Mouse (Mus musculus) ES-Bruce4 (cell line): ENCODE measurements around the gene Gucy2c. TPM values are rescaled to one million over a fixed set of nuclear protein-coding genes. Genes with fewer than 3 reads are reported as not detected.

Experiments
- H3K27ac ChIP-seq: 2 replicates; pipeline ENCODE4 v1.5.1; 2012; ENCODE audit warnings: low read length, inconsistent platforms; ENCODE audit not compliant: insufficient read depth
- H3K27me3 ChIP-seq: 2 replicates; pipeline ENCODE4 v1.6.1; 2012; ENCODE audit warnings: mild to moderate bottlenecking, low read length, inconsistent platforms; ENCODE audit not compliant: control insufficient read depth, poor library complexity, insufficient read depth, severe bottlenecking
- H3K36me3 ChIP-seq: 2 replicates; pipeline ENCODE4 v1.6.1; 2012; ENCODE audit warnings: inconsistent platforms, mild to moderate bottlenecking, low read length, moderate library complexity; ENCODE audit not compliant: control insufficient read depth, poor library complexity, insufficient read depth, severe bottlenecking
- H3K4me1 ChIP-seq: one replicate; pipeline ENCODE4 v1.8.1; 2011; ENCODE audit warnings: low read length; ENCODE audit not compliant: control insufficient read depth, insufficient read depth
- H3K4me3 ChIP-seq: 2 replicates; pipeline ENCODE4 v1.5.1; 2011; ENCODE audit warnings: low read depth, mild to moderate bottlenecking, low read length
- H3K9ac ChIP-seq: 2 replicates; pipeline ENCODE4 v1.6.1; 2012; ENCODE audit warnings: low read depth, mild to moderate bottlenecking, inconsistent platforms; ENCODE audit not compliant: poor library complexity, severe bottlenecking
- H3K9me3 ChIP-seq: replicated peaks from 2 replicates; pipeline ENCODE4 v1.6.1; 2012; ENCODE audit warnings: mild to moderate bottlenecking, low read length, inconsistent platforms; ENCODE audit not compliant: control insufficient read depth, poor library complexity, insufficient read depth, severe bottlenecking
- CTCF ChIP-seq: IDR thresholded peaks from one replicate; pipeline ENCODE4 v1.8.1; 2011; ENCODE audit warnings: low read depth, low read length
- EP300 ChIP-seq: IDR thresholded peaks from 2 replicates; pipeline ENCODE4 v1.6.1; 2011; ENCODE audit warnings: low read depth, low read length; ENCODE audit not compliant: insufficient read depth
- POLR2A ChIP-seq: IDR thresholded peaks from one replicate; pipeline ENCODE4 v1.8.1; 2011; ENCODE audit warnings: low read length; ENCODE audit not compliant: insufficient read depth
- polyA plus RNA-seq: library from polyadenylated mRNA; stranded (reverse); fragments of >200 nt; gene quantifications from 2 replicates; pipeline ENCODE4 v1.2.4, GENCODE M21; 2011; ENCODE audit warnings: low read depth; ENCODE audit not compliant: missing spikeins, insufficient read depth, insufficient read length

Gene Gucy2c
- polyA plus RNA-seq, 1 experiment = not detected

GRCm38 (mm10) chr6:136741281-136741680 is 40.3 kb downstream of the Gucy2c start:
- Histone ChIP-seq H3K9me3 (no peaks in the 10 kb centered on the region), H3K4me3 (no peak overlapping the region), H3K27ac (no peak overlapping the region), H3K9ac (no peak overlapping the region), H3K27me3 (no peaks in the 10 kb centered on the region), H3K4me1 (no peaks in the 10 kb centered on the region), H3K36me3 (no peaks in the 10 kb centered on the region)
- no peak for TF ChIP-seq CTCF
- TF ChIP-seq EP300 = no peak
- TF ChIP-seq POLR2A = no peak

GRCm38 (mm10) chr6:136735766-136736165 is 45.8 kb downstream of the Gucy2c start:
- Histone ChIP-seq H3K27ac (no peak overlapping the region), H3K4me1 (no peaks in the 10 kb centered on the region), H3K36me3 (no peaks in the 10 kb centered on the region), H3K27me3 (no peaks in the 10 kb centered on the region), H3K4me3 (no peak overlapping the region), H3K9me3 (no peaks in the 10 kb centered on the region), H3K9ac (no peak overlapping the region)
- TF ChIP-seq POLR2A (no peak), CTCF (no peak), EP300 (no peak)

GRCm38 (mm10) chr6:136728144-136728543 is 53.4 kb downstream of the Gucy2c start:
- Histone ChIP-seq H3K4me1 (no peaks in the 10 kb centered on the region), H3K27ac (no peak overlapping the region), H3K9me3 (no peaks in the 10 kb centered on the region), H3K9ac (no peak overlapping the region), H3K4me3 (no peak overlapping the region), H3K27me3 (no peaks in the 10 kb centered on the region), H3K36me3 (no peaks in the 10 kb centered on the region)
- TF ChIP-seq EP300 (no peak), POLR2A (no peak), CTCF (no peak)

- H3K9ac ChIP-seq = no peak overlapping the region
- H3K27ac ChIP-seq = no peak overlapping the region
- no peaks in the 10 kb centered on the region for H3K4me1 ChIP-seq
- no peaks in the 10 kb centered on the region for H3K9me3 ChIP-seq
- no peaks in the 10 kb centered on the region for H3K36me3 ChIP-seq
- no peak for TF ChIP-seq EP300
- no peak for TF ChIP-seq CTCF
- TF ChIP-seq POLR2A = no peak
- H3K4me3 ChIP-seq = no peak overlapping the region
- no peaks in the 10 kb centered on the region for H3K27me3 ChIP-seq
Measured at GRCm38 (mm10) chr6:136723171-136723570, 58.4 kb downstream of the Gucy2c start.

- Histone ChIP-seq H3K9me3 (no peaks in the 10 kb centered on the region), H3K27ac (no peak overlapping the region)
- TF ChIP-seq EP300 = no peak
- no peak for TF ChIP-seq CTCF
- TF ChIP-seq POLR2A = no peak
Measured at GRCm38 (mm10) chr6:136722565-136722964, 59.0 kb downstream of the Gucy2c start.

GRCm38 (mm10) chr6:136721925-136722324 is 59.6 kb downstream of the Gucy2c start:
- Histone ChIP-seq H3K27me3 (no peaks in the 10 kb centered on the region), H3K9me3 (no peaks in the 10 kb centered on the region), H3K36me3 (no peaks in the 10 kb centered on the region), H3K4me3 (no peak overlapping the region), H3K4me1 (no peaks in the 10 kb centered on the region), H3K9ac (no peak overlapping the region), H3K27ac (no peak overlapping the region)
- TF ChIP-seq EP300 (no peak), CTCF (peak; percentile 73), POLR2A (no peak)

More at GRCm38 (mm10) chr6:136722565-136722964, 59.0 kb downstream of the Gucy2c start:
- Histone ChIP-seq H3K4me1 (no peaks in the 10 kb centered on the region), H3K9ac (no peak overlapping the region), H3K4me3 (no peak overlapping the region), H3K27me3 (no peaks in the 10 kb centered on the region), H3K36me3 (no peaks in the 10 kb centered on the region)
